9 mouse cellular contexts compared by ENCODE assay signal in the genomic region with DNA sequence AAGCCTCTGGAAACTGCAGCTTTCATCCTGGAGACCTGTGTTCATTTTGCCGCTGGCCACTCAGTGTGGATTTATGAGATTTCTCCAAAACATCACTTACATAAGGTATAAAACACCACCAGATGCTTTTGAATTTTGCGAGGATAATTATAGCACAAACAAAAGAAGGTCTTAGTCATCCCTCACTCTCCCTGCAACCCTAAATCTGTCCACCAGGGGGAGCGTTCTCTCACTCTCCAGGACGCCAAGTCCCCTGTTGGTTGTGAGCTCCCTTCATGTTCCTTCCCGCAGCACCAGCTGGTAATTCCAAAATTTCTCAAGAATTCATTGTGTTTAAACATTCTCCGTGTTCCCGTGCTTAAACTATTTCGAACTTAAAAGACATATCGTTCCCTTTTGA. TPM values are rescaled to one million over a fixed set of nuclear protein-coding genes. Genes with fewer than 3 reads are reported as not detected.
DNase-seq lines count a peak whose midpoint lies in the region; ATAC-seq and TF ChIP-seq lines count a peak whose summit lies in the region.
"Had no signal": no experiment of that assay in that cellular context is flagged by ENCODE, and none has a peak within 500 bp of the region (broad histone marks: within the 10 kb centered on the region; RNA-seq: fewer than 3 reads in every experiment).

No protein-coding gene starts in this region.

- peak; percentile 81 for ATAC-seq in erythroid progenitor cell, adult 5-6 weeks (replicated peaks; ENCODE audit: low FRiP score, poor library complexity, severe bottlenecking)
- peak; percentile 71; the same call in 1 of the 2 replicates for ATAC-seq in neutrophil, adult 5-6 weeks (ENCODE audit: extremely low read depth, insufficient number of reproducible peaks, low FRiP score, poor library complexity, severe bottlenecking)

- WGBS in kidney, adult 2 months: 11% methylated on average over 9 of the region's 9 CpGs

- TF ChIP-seq CTCF in kidney, adult 2 months (conservative IDR thresholded peaks at IDR 0.05; ENCODE audit: insufficient read depth, insufficient read length, low read depth, low read length): peak; percentile 81
- peak; percentile 92 for TF ChIP-seq CTCF in brain, embryonic 14.5 days (IDR thresholded peaks at IDR 0.05; ENCODE audit: borderline replicate concordance, extremely low read depth, insufficient read depth, insufficient read length)

- H3K36me3 ChIP-seq in kidney, adult 2 months (ENCODE audit: control insufficient read depth, insufficient read depth, low read length): no peaks in the 10 kb centered on the region
- H3K36me3 ChIP-seq: embryonic facial prominence, embryonic 12.5 days had no signal

- DNase-seq in kidney, adult 2 months: peak; percentile 77
- DNase-seq in kidney, adult 11 months: no peak
- peak; percentile 93 for DNase-seq in brain, embryonic 14.5 days (ENCODE audit: low read depth)
- peak; percentile 85 to 92 for DNase-seq in heart, postnatal 10 days
- peak; percentile 90 to 93 for DNase-seq in left cerebral cortex, postnatal 14 days (ENCODE audit: low spot score in 2 of 2)
- DNase-seq in testis, postnatal 14 days (ENCODE audit: low spot score): peak; percentile 64

- no peak overlapping the region for H3K4me3 ChIP-seq in kidney, adult 2 months (ENCODE audit: insufficient read depth, low read depth, low read length)
- H3K4me3 ChIP-seq: embryonic facial prominence, embryonic 12.5 days had no signal

- intact Hi-C loops in heart, postnatal 10 days (cut with DNase I): loop anchor here (2.0 kb wide), 1 partner anchor 173 kb away; no protein-coding TSS in a partner anchor
- intact Hi-C loops in left cerebral cortex, postnatal 14 days (cut with DNase I): loop anchor here (10.0 kb wide), 2 partner anchors 169 to 391 kb away; partner anchors contain the start of gene Tbc1d7

- H3K27ac ChIP-seq in kidney, adult 2 months (ENCODE audit: insufficient read depth, low read depth, low read length): no peak overlapping the region
- H3K27ac ChIP-seq: embryonic facial prominence, embryonic 12.5 days had no signal

- H3K4me1 ChIP-seq in kidney, adult 2 months (ENCODE audit: control insufficient read depth, insufficient read depth, low read length): peaks cover 4% of the 10 kb centered on the region; the same call in 1 of the 2 replicates

- no peak for TF ChIP-seq POLR2A in kidney, adult 2 months (IDR thresholded peaks at IDR 0.05; ENCODE audit: low read depth, low read length)
- no peak for TF ChIP-seq POLR2A in brain, embryonic 14.5 days (IDR thresholded peaks at IDR 0.05; ENCODE audit: borderline replicate concordance, extremely low read depth, insufficient read depth, insufficient read length, poor library complexity, severe bottlenecking)

- no peaks in the 10 kb centered on the region for H3K27me3 ChIP-seq in kidney, adult 2 months (replicated peaks; ENCODE audit: control insufficient read depth, insufficient read depth, low read length)
- H3K27me3 ChIP-seq: embryonic facial prominence, embryonic 12.5 days had no signal

RNA-seq across cellular contexts. Expression of gene Mcur1, which starts 5.4 kb away (rescaled TPM):
- 87.2 and 91.7 TPM in 2 replicates for polyA plus RNA-seq in kidney, adult 2 months (2012; rRNA removed)
- 9.2 and 10.0 TPM in 2 replicates for polyA plus RNA-seq in brain, embryonic 14.5 days (2012; rRNA removed)
- 8.6 and 11.3 TPM in 2 replicates for total RNA-seq in erythroid progenitor cell, adult 5-6 weeks (2015; ENCODE audit: low replicate concordance)
- 4.7 and 16.6 TPM in 2 replicates for total RNA-seq in erythroid progenitor cell, adult 5-6 weeks (2017; ENCODE audit: low replicate concordance)
- 10 to 100 TPM; 43.3 to 47.3 TPM for total RNA-seq in heart, postnatal 10 days (2021)
- total RNA-seq in left cerebral cortex, postnatal 14 days (2021): 10 to 100 TPM; 12.5 to 14.6 TPM
- total RNA-seq in neutrophil, adult 5-6 weeks (2017): 24.2 and 32.5 TPM in 2 replicates

RNA-seq across cellular contexts. Expression of gene Rnf182, which starts 50.2 kb away (rescaled TPM):
- 0.39 and 0.48 TPM in 2 replicates for polyA plus RNA-seq in kidney, adult 2 months (2012; rRNA removed)
- 26.8 and 27.2 TPM in 2 replicates for polyA plus RNA-seq in brain, embryonic 14.5 days (2012; rRNA removed)
- not detected in 2 replicates for total RNA-seq in erythroid progenitor cell, adult 5-6 weeks (2015; ENCODE audit: low replicate concordance)
- total RNA-seq in erythroid progenitor cell, adult 5-6 weeks (2017; ENCODE audit: low replicate concordance): not detected in 2 replicates
- under 1 TPM; 0.17 to 0.22 TPM for total RNA-seq in heart, postnatal 10 days (2021)
- total RNA-seq in left cerebral cortex, postnatal 14 days (2021): 1 to 10 TPM; 6.3 to 7.6 TPM
- not detected in 2 replicates for total RNA-seq in neutrophil, adult 5-6 weeks (2017)
